Mouse (Mus musculus): ENCODE measurements at regions not wholly inside any gene's neighbourhood (a gene's known extent, or its start where the extent isn't known, plus 50 kb on each side); places are given as distances from the start of the nearest gene placed in this dataset.
A peak's percentile ranks its signal among the peaks of the same experiment; 100 is the strongest.

GRCm38 (mm10) chr9:117967080-117967479, 73.2 kb upstream of the Azi2 start:
- DNase-seq, result peak in 1 of 2 experiments; percentile 3

GRCm38 (mm10) chr9:117966326-117966989, 73.8 kb upstream of the Azi2 start:
- DNase-seq, result peak; percentile 11 to 43

- no peak for DNase-seq
Measured at GRCm38 (mm10) chr9:117962088-117963030, 77.9 kb upstream of the Azi2 start.

GRCm38 (mm10) chr9:117959845-117960244, 80.5 kb upstream of the Azi2 start:
- DNase-seq, result no peak

- no peak for DNase-seq
Measured at GRCm38 (mm10) chr9:117957195-117957594, 83.1 kb upstream of the Azi2 start.

- no peak for DNase-seq
Measured at GRCm38 (mm10) chr9:117956691-117957090, 83.6 kb upstream of the Azi2 start.

- no peak for DNase-seq
Measured at GRCm38 (mm10) chr9:117927466-117927847, 112.8 kb upstream of the Azi2 start.

- no peak for DNase-seq
Measured at GRCm38 (mm10) chr9:117926700-117927465, 113.4 kb upstream of the Azi2 start.

- DNase-seq, result no peak
Measured at GRCm38 (mm10) chr9:117922992-117923391, 117.3 kb upstream of the Azi2 start.

GRCm38 (mm10) chr9:117907895-117908424, 132.3 kb upstream of the Azi2 start:
- DNase-seq, result no peak

- peak; percentile 71 to 78 for DNase-seq
Measured at GRCm38 (mm10) chr9:117905045-117905747, 135.1 kb upstream of the Azi2 start.

GRCm38 (mm10) chr9:117904621-117905020, 135.7 kb upstream of the Azi2 start:
- DNase-seq, result no peak

GRCm38 (mm10) chr9:117903025-117903424, 137.3 kb upstream of the Azi2 start:
- peak; percentile 64 to 66 for DNase-seq

- no peak for DNase-seq
Measured at GRCm38 (mm10) chr9:117902239-117902939, 137.9 kb upstream of the Azi2 start.

- no peak for DNase-seq
Measured at GRCm38 (mm10) chr9:117900631-117901030, 139.7 kb upstream of the Azi2 start.

GRCm38 (mm10) chr9:117896517-117896916, 143.8 kb upstream of the Azi2 start:
- DNase-seq, result no peak

- no peak for DNase-seq
Measured at GRCm38 (mm10) chr9:117892601-117893000, 147.7 kb upstream of the Azi2 start.

- DNase-seq, result no peak
Measured at GRCm38 (mm10) chr9:117873172-117873571, 167.1 kb upstream of the Azi2 start.

- peak; percentile 32 for DNase-seq
Measured at GRCm38 (mm10) chr9:117872387-117873081, 167.8 kb upstream of the Azi2 start.

GRCm38 (mm10) chr9:117872021-117872386, 168.3 kb upstream of the Azi2 start:
- peak; percentile 16 to 18 for DNase-seq

- no peak for DNase-seq
Measured at GRCm38 (mm10) chr9:117870616-117871015, 169.7 kb upstream of the Azi2 start.

All from cerebellum, postnatal 36 days (tissue).